Mouse (Mus musculus) limb, embryonic 15.5 days (tissue): ENCODE data around the gene Nhlrc3. TPM values are rescaled to one million over a fixed set of nuclear protein-coding genes. Genes with fewer than 3 reads are reported as not detected.

Experiments used
- ATAC-seq: fragments of 200-750 bp; cut with Nextera tagmentation; 2 replicates; pipeline ENCODE4 v1.8.0; 2017; ENCODE audit warnings: low read depth, moderate TSS enrichment; ENCODE audit not compliant: insufficient number of reproducible peaks, low FRiP score, low TSS enrichment
- H3K27ac ChIP-seq: fragments of 300-500 bp; sonication (generic); 2 replicates; pipeline ENCODE4 v1.5.1; 2015; ENCODE audit warnings: moderate library complexity, mild to moderate bottlenecking, inconsistent platforms
- H3K27me3 ChIP-seq: fragments of 300-500 bp; sonication (generic); 2 replicates; pipeline ENCODE4 v1.6.1; 2015; ENCODE audit warnings: inconsistent platforms
- H3K36me3 ChIP-seq: fragments of 300-500 bp; sonication (generic); 2 replicates; pipeline ENCODE4 v1.6.1; 2015; ENCODE audit warnings: inconsistent platforms
- H3K4me1 ChIP-seq: fragments of 300-500 bp; sonication (generic); 2 replicates; pipeline ENCODE4 v1.6.1; 2015; ENCODE audit warnings: inconsistent platforms
- H3K4me2 ChIP-seq: fragments of 300-500 bp; sonication (generic); 2 replicates; pipeline ENCODE4 v1.6.1; 2015; ENCODE audit warnings: mild to moderate bottlenecking, inconsistent platforms
- H3K4me3 ChIP-seq: fragments of 300-500 bp; sonication (generic); 2 replicates; pipeline ENCODE4 v1.5.1; 2015; ENCODE audit warnings: mild to moderate bottlenecking, inconsistent platforms
- H3K9ac ChIP-seq: fragments of 300-500 bp; sonication (generic); 2 replicates; pipeline ENCODE4 v1.6.1; 2015; ENCODE audit warnings: inconsistent platforms
- H3K9me3 ChIP-seq: fragments of 300-500 bp; sonication (generic); 2 replicates; pipeline ENCODE4 v1.6.1; 2016; ENCODE audit warnings: inconsistent platforms
- WGBS: fragments of 180-500 bp; shearing (Covaris S2); methylation state at CpG from one replicate; pipeline ENCODE4 v1.1.7; 2015; 5-methylcytosine and 5-hydroxymethylcytosine counted together
- polyA plus RNA-seq: library from polyadenylated mRNA; unstranded; fragments of >200 nt; fragmentation: Nextera tagmentation; extraction: Ambion mirVana; gene quantifications from 2 replicates; pipeline ENCODE4 v1.2.1, GENCODE M21; 2015

Nhlrc3 gene
- polyA plus RNA-seq, 1 experiment from 2014 or later, result 9.3 TPM

- Histone ChIP-seq H3K9me3 (no peaks in the 10 kb centered on the region), H3K4me1 (no peaks in the 10 kb centered on the region), H3K4me2 (no peak overlapping the region), H3K27me3 (no peaks in the 10 kb centered on the region), H3K9ac (no peak overlapping the region), H3K36me3 (peaks cover 82% of the 10 kb centered on the region), H3K4me3 (no peak overlapping the region), H3K27ac (no peak overlapping the region)
- no peak for ATAC-seq
- WGBS, result 93% methylated on average over 7 of the region's 7 CpGs
These were observed 9.8 kb downstream of the Nhlrc3 start for GRCm38 (mm10) chr3:53453346-53453745.

- ATAC-seq, result no peak
- Histone ChIP-seq H3K27me3 (no peaks in the 10 kb centered on the region), H3K9me3 (no peaks in the 10 kb centered on the region), H3K4me2 (no peak overlapping the region), H3K4me1 (no peaks in the 10 kb centered on the region), H3K27ac (no peak overlapping the region), H3K4me3 (no peak overlapping the region), H3K36me3 (peaks cover 73% of the 10 kb centered on the region), H3K9ac (no peak overlapping the region)
- WGBS, result 90% methylated on average over 10 of the region's 10 CpGs
These were observed 10.8 kb downstream of the Nhlrc3 start for GRCm38 (mm10) chr3:53452351-53452750.

GRCm38 (mm10) chr3:53450666-53451065 lies 12.5 kb downstream of the Nhlrc3 start:
- WGBS, result 89% methylated on average over 11 of the region's 11 CpGs
- H3K4me3 ChIP-seq, result no peak overlapping the region
- H3K36me3 ChIP-seq, result peaks cover 56% of the 10 kb centered on the region
- no peaks in the 10 kb centered on the region for H3K9me3 ChIP-seq
- no peak for ATAC-seq
- no peaks in the 10 kb centered on the region for H3K4me1 ChIP-seq
- H3K9ac ChIP-seq, result no peak overlapping the region
- H3K27ac ChIP-seq, result no peak overlapping the region
- no peak overlapping the region for H3K4me2 ChIP-seq
- no peaks in the 10 kb centered on the region for H3K27me3 ChIP-seq

GRCm38 (mm10) chr3:53448208-53448607 lies 14.9 kb downstream of the Nhlrc3 start:
- Histone ChIP-seq H3K4me3 (no peak overlapping the region), H3K27ac (no peak overlapping the region), H3K9me3 (no peaks in the 10 kb centered on the region), H3K4me1 (no peaks in the 10 kb centered on the region), H3K4me2 (no peak overlapping the region), H3K9ac (no peak overlapping the region), H3K36me3 (peaks cover 34% of the 10 kb centered on the region), H3K27me3 (no peaks in the 10 kb centered on the region)
- ATAC-seq, result no peak
- WGBS, result 19% methylated on average over 2 of the region's 2 CpGs

- Histone ChIP-seq H3K27me3 (no peaks in the 10 kb centered on the region), H3K4me2 (no peak overlapping the region), H3K9ac (no peak overlapping the region), H3K27ac (no peak overlapping the region), H3K4me1 (no peaks in the 10 kb centered on the region), H3K4me3 (no peak overlapping the region), H3K9me3 (no peaks in the 10 kb centered on the region), H3K36me3 (peaks cover 22% of the 10 kb centered on the region)
- WGBS, result 85% methylated on average over 3 of the region's 3 CpGs
- ATAC-seq, result no peak
These were observed 16.3 kb downstream of the Nhlrc3 start for GRCm38 (mm10) chr3:53446801-53447200.

- Histone ChIP-seq H3K4me3 (no peak overlapping the region), H3K4me1 (no peaks in the 10 kb centered on the region), H3K27ac (no peak overlapping the region), H3K9me3 (no peaks in the 10 kb centered on the region), H3K9ac (no peak overlapping the region), H3K4me2 (no peak overlapping the region), H3K27me3 (no peaks in the 10 kb centered on the region), H3K36me3 (peaks cover 10% of the 10 kb centered on the region)
- WGBS, result 90% methylated on average over 5 of the region's 5 CpGs
- no peak for ATAC-seq
These were observed 17.6 kb downstream of the Nhlrc3 start for GRCm38 (mm10) chr3:53445540-53445939.

GRCm38 (mm10) chr3:53436550-53436949 lies 26.6 kb downstream of the Nhlrc3 start:
- 65% methylated on average over 5 of the region's 5 CpGs for WGBS
- Histone ChIP-seq H3K9ac (no peak overlapping the region), H3K4me1 (no peaks in the 10 kb centered on the region), H3K27me3 (no peaks in the 10 kb centered on the region), H3K4me3 (no peak overlapping the region), H3K36me3 (no peaks in the 10 kb centered on the region), H3K9me3 (no peaks in the 10 kb centered on the region), H3K4me2 (no peak overlapping the region), H3K27ac (no peak overlapping the region)
- no peak for ATAC-seq

GRCm38 (mm10) chr3:53434610-53435009 lies 28.5 kb downstream of the Nhlrc3 start:
- H3K36me3 ChIP-seq, result no peaks in the 10 kb centered on the region
- H3K27me3 ChIP-seq, result no peaks in the 10 kb centered on the region
- H3K4me3 ChIP-seq, result no peak overlapping the region
- WGBS, result 76% methylated on average over 3 of the region's 3 CpGs
- no peak overlapping the region for H3K4me2 ChIP-seq
- H3K9me3 ChIP-seq, result no peaks in the 10 kb centered on the region
- no peak overlapping the region for H3K27ac ChIP-seq
- H3K9ac ChIP-seq, result no peak overlapping the region
- no peak for ATAC-seq
- H3K4me1 ChIP-seq, result no peaks in the 10 kb centered on the region

- no peaks in the 10 kb centered on the region for H3K36me3 ChIP-seq
- H3K27me3 ChIP-seq, result no peaks in the 10 kb centered on the region
- no peak overlapping the region for H3K9ac ChIP-seq
- no peak overlapping the region for H3K4me3 ChIP-seq
- 83% methylated on average over 4 of the region's 4 CpGs for WGBS
- no peaks in the 10 kb centered on the region for H3K4me1 ChIP-seq
- no peak for ATAC-seq
- no peak overlapping the region for H3K27ac ChIP-seq
- H3K4me2 ChIP-seq, result no peak overlapping the region
- H3K9me3 ChIP-seq, result no peaks in the 10 kb centered on the region
These were observed 39.6 kb downstream of the Nhlrc3 start for GRCm38 (mm10) chr3:53423576-53423975.

GRCm38 (mm10) chr3:53422691-53423090 lies 40.4 kb downstream of the Nhlrc3 start:
- 50% methylated on average over 1 of the region's 1 CpGs for WGBS

GRCm38 (mm10) chr3:53421656-53422055 lies 41.5 kb downstream of the Nhlrc3 start:
- Histone ChIP-seq H3K4me1 (no peaks in the 10 kb centered on the region), H3K36me3 (no peaks in the 10 kb centered on the region), H3K27ac (no peak overlapping the region), H3K9ac (no peak overlapping the region), H3K9me3 (no peaks in the 10 kb centered on the region), H3K4me3 (no peak overlapping the region), H3K4me2 (no peak overlapping the region), H3K27me3 (no peaks in the 10 kb centered on the region)
- WGBS, result 87% methylated on average over 12 of the region's 12 CpGs
- ATAC-seq, result no peak

More at GRCm38 (mm10) chr3:53422691-53423090, 40.4 kb downstream of the Nhlrc3 start:
- no peak overlapping the region for H3K4me2 ChIP-seq
- ATAC-seq, result no peak
- no peaks in the 10 kb centered on the region for H3K4me1 ChIP-seq
- no peaks in the 10 kb centered on the region for H3K9me3 ChIP-seq
- no peaks in the 10 kb centered on the region for H3K27me3 ChIP-seq
- H3K9ac ChIP-seq, result no peak overlapping the region
- no peak overlapping the region for H3K27ac ChIP-seq
- no peaks in the 10 kb centered on the region for H3K36me3 ChIP-seq
- no peak overlapping the region for H3K4me3 ChIP-seq

- Histone ChIP-seq H3K4me2 (no peak overlapping the region), H3K27me3 (no peaks in the 10 kb centered on the region), H3K27ac (no peak overlapping the region), H3K9me3 (no peaks in the 10 kb centered on the region), H3K9ac (no peak overlapping the region), H3K36me3 (no peaks in the 10 kb centered on the region), H3K4me1 (0 out of 2 replicates have a peak, but pooled peaks cover 4% of the 10 kb centered on the region), H3K4me3 (no peak overlapping the region)
- 50% methylated on average over 7 of the region's 7 CpGs for WGBS
- ATAC-seq, result no peak
These were observed 45.4 kb downstream of the Nhlrc3 start for GRCm38 (mm10) chr3:53417701-53418100.

- H3K27ac ChIP-seq, result no peak overlapping the region
- peak; percentile 73 for ATAC-seq
- no peak overlapping the region for H3K4me3 ChIP-seq
- H3K4me1 ChIP-seq, result 0 out of 2 replicates have a peak, but pooled peaks cover 4% of the 10 kb centered on the region
- H3K4me2 ChIP-seq, result no peak overlapping the region
- no peaks in the 10 kb centered on the region for H3K9me3 ChIP-seq
- no peaks in the 10 kb centered on the region for H3K36me3 ChIP-seq
- H3K27me3 ChIP-seq, result no peaks in the 10 kb centered on the region
- WGBS, result 45% methylated on average over 5 of the region's 5 CpGs
- no peak overlapping the region for H3K9ac ChIP-seq
These were observed 47.1 kb downstream of the Nhlrc3 start for GRCm38 (mm10) chr3:53416036-53416506.
